Mouse (Mus musculus): ENCODE data around the gene Prps1l3. TPM values are rescaled to one million over a fixed set of nuclear protein-coding genes. Genes with fewer than 3 reads are reported as not detected.
"Not testable (repeated sequence)": the region's sequence is repeated elsewhere in the genome, so short reads cannot be mapped to it uniquely, and the experiment has no call there.

The Prps1l3 gene
- polyA plus RNA-seq, 1 experiment from 2014 or later: 37.0 TPM

DNA sequence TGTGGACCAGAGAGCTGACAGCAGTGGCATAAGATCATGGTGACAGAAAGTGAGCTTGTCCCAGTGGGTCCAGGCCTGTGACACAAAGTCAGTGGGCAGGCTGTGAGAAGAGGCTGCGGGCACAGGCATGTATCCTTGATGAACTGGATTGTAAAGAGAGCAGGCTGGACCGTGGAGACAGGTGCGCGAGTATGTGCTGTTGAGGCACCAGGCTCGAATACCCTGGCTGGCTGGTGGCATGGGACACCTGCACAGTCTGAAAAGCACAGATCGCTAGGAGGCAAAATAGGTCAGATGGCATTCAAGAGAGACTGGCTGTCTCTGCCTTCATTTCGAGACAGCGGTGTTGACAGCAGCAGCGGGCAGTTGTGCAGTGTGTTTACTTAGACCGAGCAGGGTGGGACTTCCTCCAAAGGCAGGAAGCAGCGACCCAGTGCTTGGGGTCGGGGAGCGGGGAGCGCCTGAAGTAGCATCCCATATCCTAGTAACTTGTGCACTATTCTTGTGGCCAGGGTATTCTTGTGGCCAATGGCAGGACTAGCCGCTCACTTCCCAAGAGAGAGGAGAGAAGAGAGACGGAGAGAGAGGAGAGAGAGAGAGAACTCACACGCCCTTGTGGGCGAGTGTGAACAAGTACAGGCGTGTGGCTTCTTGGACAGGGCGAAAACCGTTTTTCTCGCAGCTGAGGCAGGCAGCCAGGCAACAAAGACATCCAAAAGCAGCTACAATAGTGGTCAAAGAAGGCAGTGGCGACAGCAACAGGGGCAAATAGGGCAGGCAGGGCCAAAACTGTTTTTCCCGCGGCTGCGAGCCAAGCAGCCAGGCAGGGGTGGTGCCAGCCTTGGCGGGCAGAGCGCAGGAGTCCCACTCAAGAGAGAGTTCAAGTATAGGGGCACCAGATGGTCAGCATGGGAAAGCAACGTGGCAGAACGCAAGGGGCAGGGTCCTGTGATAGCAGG, 18.6 kb upstream of the Prps1l3 start:
- peak overlapping the region; percentile 75 for H3K9ac ChIP-seq (ENCODE audit: low read length)
- WGBS: 4% methylated on average over 30 of the region's 30 CpGs
- peak overlapping the region; percentile 66 to 76 for H3K27ac ChIP-seq (replicated peaks in 1 of 2; ENCODE audit: control insufficient read depth in 1 of 2, insufficient read depth in 1 of 2, low read depth in 2 of 2, low read length in 2 of 2)
- H3K27me3 ChIP-seq (ENCODE audit: control insufficient read depth, insufficient read depth, low read length): no peaks in the 10 kb centered on the region
- ATAC-seq (ENCODE audit: insufficient number of reproducible peaks, insufficient read depth, low FRiP score, low read depth): peak; percentile 75
- H3K4me2 ChIP-seq (ENCODE audit: low read length): peak overlapping the region; percentile 94
- no peaks in the 10 kb centered on the region; a peak in 1 of 4 replicates for H3K4me1 ChIP-seq (ENCODE audit: control insufficient read depth in 2 of 2, insufficient read depth in 2 of 2, low read length in 2 of 2)
- H3K9me3 ChIP-seq (ENCODE audit: control insufficient read depth, low read length): no peaks in the 10 kb centered on the region
- peak overlapping the region; percentile 60 to 68 for H3K4me3 ChIP-seq (ENCODE audit: control insufficient read depth in 1 of 2, insufficient read depth in 1 of 2, low read depth in 1 of 2, low read length in 2 of 2)
- no peaks in the 10 kb centered on the region for H3K36me3 ChIP-seq (ENCODE audit: control insufficient read depth, insufficient read depth, low read length)

DNA sequence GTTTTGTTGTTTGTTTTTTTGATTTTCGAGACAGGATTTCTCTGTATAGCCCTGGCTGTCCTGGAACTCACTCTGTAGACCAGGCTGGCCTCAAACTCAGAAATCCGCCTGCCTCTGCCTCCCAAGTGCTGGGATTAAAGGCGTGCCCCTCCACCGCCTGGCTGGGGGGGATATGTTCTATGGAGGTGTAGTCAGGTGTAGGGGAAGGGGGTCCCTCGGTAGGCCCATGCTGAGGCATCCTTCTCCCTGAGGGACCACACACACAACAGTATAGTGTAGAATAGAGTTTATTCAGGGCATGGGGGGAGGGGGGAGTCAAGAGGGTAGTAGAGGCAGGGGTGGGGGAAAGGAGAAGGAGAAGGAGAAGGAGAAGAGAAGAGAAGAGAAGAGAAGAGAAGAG, 17.7 kb upstream of the Prps1l3 start:
- H3K27ac ChIP-seq (replicated peaks in 1 of 2; ENCODE audit: control insufficient read depth in 1 of 2, insufficient read depth in 1 of 2, low read depth in 2 of 2, low read length in 2 of 2); H3K36me3 ChIP-seq (ENCODE audit: control insufficient read depth, insufficient read depth, low read length); ATAC-seq (ENCODE audit: insufficient number of reproducible peaks, insufficient read depth, low FRiP score, low read depth); H3K27me3 ChIP-seq (ENCODE audit: control insufficient read depth, insufficient read depth, low read length); H3K4me1 ChIP-seq (ENCODE audit: control insufficient read depth in 2 of 2, insufficient read depth in 2 of 2, low read length in 2 of 2); H3K4me3 ChIP-seq (ENCODE audit: control insufficient read depth in 1 of 2, insufficient read depth in 1 of 2, low read depth in 1 of 2, low read length in 2 of 2); H3K4me2 ChIP-seq (ENCODE audit: low read length); H3K9ac ChIP-seq (ENCODE audit: low read length); H3K9me3 ChIP-seq (ENCODE audit: control insufficient read depth, low read length): not testable (repeated sequence)
- WGBS: 71% methylated on average over 5 of the region's 5 CpGs

DNA sequence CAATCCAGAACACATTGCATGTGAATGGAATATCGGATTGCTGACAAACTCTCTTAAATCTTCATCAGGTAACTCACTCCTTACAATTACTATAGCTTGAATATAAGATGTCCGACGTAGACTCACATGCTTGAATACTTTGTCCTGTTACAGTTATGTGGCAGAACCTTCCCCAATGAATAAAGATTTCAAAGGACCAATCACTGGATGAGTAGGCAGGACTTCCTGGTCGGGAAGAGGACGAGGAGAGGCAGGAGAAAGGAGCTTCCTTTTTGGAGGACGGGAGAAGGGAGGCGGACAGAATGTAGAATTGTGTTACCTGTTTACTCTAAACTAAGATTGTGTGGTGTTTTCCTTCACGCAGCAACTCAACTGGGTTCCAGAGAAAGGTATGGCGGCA, 3.8 kb upstream of the Prps1l3 start:
- no peak overlapping the region for H3K4me2 ChIP-seq (ENCODE audit: low read length)
- H3K9me3 ChIP-seq (ENCODE audit: control insufficient read depth, low read length): no peaks in the 10 kb centered on the region
- H3K27me3 ChIP-seq (ENCODE audit: control insufficient read depth, insufficient read depth, low read length): no peaks in the 10 kb centered on the region
- H3K4me1 ChIP-seq (ENCODE audit: control insufficient read depth in 2 of 2, insufficient read depth in 2 of 2, low read length in 2 of 2): peaks cover 0 to 7% of the 10 kb centered on the region in 2 experiments; a peak in 2 of 4 replicates
- no peak for ATAC-seq (ENCODE audit: insufficient number of reproducible peaks, insufficient read depth, low FRiP score, low read depth)
- 78% methylated on average over 9 of the region's 9 CpGs for WGBS
- H3K36me3 ChIP-seq (ENCODE audit: control insufficient read depth, insufficient read depth, low read length): no peaks in the 10 kb centered on the region
- H3K4me3 ChIP-seq (ENCODE audit: control insufficient read depth in 1 of 2, insufficient read depth in 1 of 2, low read depth in 1 of 2, low read length in 2 of 2): no peak overlapping the region
- H3K27ac ChIP-seq (replicated peaks in 1 of 2; ENCODE audit: control insufficient read depth in 1 of 2, insufficient read depth in 1 of 2, low read depth in 2 of 2, low read length in 2 of 2): no peak overlapping the region
- H3K9ac ChIP-seq (ENCODE audit: low read length): no peak overlapping the region

DNA sequence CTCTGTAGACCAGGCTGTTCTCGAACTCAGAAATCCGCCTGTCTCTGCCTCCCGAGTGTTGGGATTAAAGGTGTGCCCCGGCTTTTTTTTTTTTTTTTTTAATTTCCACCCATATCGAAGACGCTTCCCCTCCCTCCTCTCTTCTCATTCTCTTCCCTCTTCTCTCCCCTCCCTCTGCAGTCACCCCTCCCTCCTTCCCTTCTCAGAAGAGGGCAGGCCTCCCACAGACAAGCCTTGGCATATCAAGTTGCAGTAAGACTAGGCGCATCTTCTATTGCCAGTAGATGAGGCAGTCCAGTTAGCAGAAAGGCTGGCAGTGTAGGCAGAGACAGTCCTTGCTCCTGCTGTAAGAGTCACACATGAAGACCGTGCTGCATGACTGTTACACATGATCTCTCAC, 2.4 kb upstream of the Prps1l3 start:
- Histone ChIP-seq H3K27me3 (ENCODE audit: control insufficient read depth, insufficient read depth, low read length) (no peaks in the 10 kb centered on the region), H3K4me3 (ENCODE audit: control insufficient read depth in 1 of 2, insufficient read depth in 1 of 2, low read depth in 1 of 2, low read length in 2 of 2) (no peak overlapping the region), H3K9me3 (ENCODE audit: control insufficient read depth, low read length) (no peaks in the 10 kb centered on the region), H3K4me2 (ENCODE audit: low read length) (no peak overlapping the region), H3K9ac (ENCODE audit: low read length) (no peak overlapping the region), H3K27ac (replicated peaks in 1 of 2; ENCODE audit: control insufficient read depth in 1 of 2, insufficient read depth in 1 of 2, low read depth in 2 of 2, low read length in 2 of 2) (no peak overlapping the region), H3K4me1 (ENCODE audit: control insufficient read depth in 2 of 2, insufficient read depth in 2 of 2, low read length in 2 of 2) (peaks cover 0 to 9% of the 10 kb centered on the region in 2 experiments; a peak in 2 of 4 replicates), H3K36me3 (ENCODE audit: control insufficient read depth, insufficient read depth, low read length) (no peaks in the 10 kb centered on the region)
- ATAC-seq (ENCODE audit: insufficient number of reproducible peaks, insufficient read depth, low FRiP score, low read depth): no peak
- 68% methylated on average over 7 of the region's 8 CpGs for WGBS

DNA sequence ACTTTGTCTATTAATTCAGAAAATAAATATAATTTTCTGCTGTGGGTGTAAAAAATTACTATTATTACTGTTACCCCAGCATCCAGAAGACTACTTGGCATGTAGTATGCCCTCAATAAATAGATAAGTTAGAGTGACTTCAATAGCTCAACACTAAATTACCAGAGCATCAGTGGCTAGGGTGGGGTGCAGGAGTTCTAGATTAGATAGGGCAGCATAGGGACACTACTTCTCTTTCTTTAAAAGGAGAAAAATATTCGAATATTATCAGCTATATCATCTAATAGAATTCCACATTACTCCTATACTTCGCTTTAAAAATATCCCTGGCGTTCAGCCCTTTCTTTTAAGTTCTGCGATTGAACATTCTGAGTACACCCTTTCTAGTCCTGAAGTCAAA, 509 bp upstream of the Prps1l3 start:
- peak overlapping the region; percentile 91 for H3K9ac ChIP-seq (ENCODE audit: low read length)
- peaks cover 0 to 9% of the 10 kb centered on the region in 2 experiments; a peak in 2 of 4 replicates for H3K4me1 ChIP-seq (ENCODE audit: control insufficient read depth in 2 of 2, insufficient read depth in 2 of 2, low read length in 2 of 2)
- H3K36me3 ChIP-seq (ENCODE audit: control insufficient read depth, insufficient read depth, low read length): no peaks in the 10 kb centered on the region
- H3K9me3 ChIP-seq (ENCODE audit: control insufficient read depth, low read length): no peaks in the 10 kb centered on the region
- H3K27me3 ChIP-seq (ENCODE audit: control insufficient read depth, insufficient read depth, low read length): no peaks in the 10 kb centered on the region
- peak overlapping the region; percentile 69 for H3K4me2 ChIP-seq (ENCODE audit: low read length)
- peak overlapping the region; percentile 92 to 93 for H3K27ac ChIP-seq (replicated peaks in 1 of 2; ENCODE audit: control insufficient read depth in 1 of 2, insufficient read depth in 1 of 2, low read depth in 2 of 2, low read length in 2 of 2)
- 27% methylated on average over 4 of the region's 4 CpGs for WGBS
- H3K4me3 ChIP-seq (ENCODE audit: control insufficient read depth in 1 of 2, insufficient read depth in 1 of 2, low read depth in 1 of 2, low read length in 2 of 2): peak overlapping the region; percentile 59 to 82
- ATAC-seq (ENCODE audit: insufficient number of reproducible peaks, insufficient read depth, low FRiP score, low read depth): no peak

DNA sequence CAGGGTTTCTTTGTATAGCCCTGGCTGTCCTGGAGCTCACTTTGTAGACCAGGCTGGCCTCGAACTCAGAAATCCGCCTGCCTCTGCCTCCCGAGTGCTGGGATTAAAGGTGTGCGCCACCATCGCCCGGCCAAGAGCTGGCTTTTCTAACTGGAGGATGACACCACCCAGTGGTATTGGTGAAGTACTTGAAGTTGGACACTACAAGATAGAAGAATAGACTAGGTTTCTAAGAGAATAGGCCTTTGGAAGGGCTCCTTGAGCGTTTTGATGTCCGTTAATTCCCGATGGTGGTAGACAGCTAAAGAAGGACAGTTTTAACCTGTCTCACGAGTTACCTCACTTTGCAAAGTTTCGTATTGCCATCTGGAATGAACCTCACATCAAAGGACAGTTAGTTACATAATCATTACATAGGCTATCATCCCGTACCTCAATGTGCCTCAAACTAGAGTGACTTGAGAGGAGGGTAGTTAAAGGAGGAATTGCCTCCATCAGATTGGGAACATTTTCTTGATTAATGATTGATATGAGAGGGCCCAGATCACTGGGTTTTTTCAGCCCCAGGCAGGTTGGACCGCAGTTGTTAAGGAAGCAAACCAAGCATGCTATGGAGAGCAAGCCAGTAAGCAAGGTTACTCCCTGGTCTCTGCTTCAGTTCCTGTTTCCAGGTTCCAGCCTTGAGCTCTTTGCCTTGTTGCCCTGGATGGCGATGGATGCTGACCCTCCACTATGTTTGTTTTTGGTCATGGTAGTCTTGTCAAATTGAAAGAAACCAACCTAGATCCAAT, 1.1 kb downstream of the Prps1l3 start:
- Histone ChIP-seq H3K9me3 (ENCODE audit: control insufficient read depth, low read length) (no peaks in the 10 kb centered on the region), H3K4me1 (ENCODE audit: control insufficient read depth in 2 of 2, insufficient read depth in 2 of 2, low read length in 2 of 2) (peaks cover 0 to 9% of the 10 kb centered on the region in 2 experiments; a peak in 2 of 4 replicates), H3K9ac (ENCODE audit: low read length) (peak overlapping the region; percentile 91), H3K4me2 (ENCODE audit: low read length) (peak overlapping the region; percentile 69), H3K27ac (replicated peaks in 1 of 2; ENCODE audit: control insufficient read depth in 1 of 2, insufficient read depth in 1 of 2, low read depth in 2 of 2, low read length in 2 of 2) (peak overlapping the region in 1 of 2 experiments; percentile 92; a peak in 1 of 4 replicates), H3K4me3 (ENCODE audit: control insufficient read depth in 1 of 2, insufficient read depth in 1 of 2, low read depth in 1 of 2, low read length in 2 of 2) (peak overlapping the region; percentile 59 to 82), H3K36me3 (ENCODE audit: control insufficient read depth, insufficient read depth, low read length) (peaks cover 4% of the 10 kb centered on the region; the same call in 1 of the 2 replicates), H3K27me3 (ENCODE audit: control insufficient read depth, insufficient read depth, low read length) (no peaks in the 10 kb centered on the region)
- ATAC-seq (ENCODE audit: insufficient number of reproducible peaks, insufficient read depth, low FRiP score, low read depth): no peak
- WGBS: 56% methylated on average over 14 of the region's 14 CpGs

DNA sequence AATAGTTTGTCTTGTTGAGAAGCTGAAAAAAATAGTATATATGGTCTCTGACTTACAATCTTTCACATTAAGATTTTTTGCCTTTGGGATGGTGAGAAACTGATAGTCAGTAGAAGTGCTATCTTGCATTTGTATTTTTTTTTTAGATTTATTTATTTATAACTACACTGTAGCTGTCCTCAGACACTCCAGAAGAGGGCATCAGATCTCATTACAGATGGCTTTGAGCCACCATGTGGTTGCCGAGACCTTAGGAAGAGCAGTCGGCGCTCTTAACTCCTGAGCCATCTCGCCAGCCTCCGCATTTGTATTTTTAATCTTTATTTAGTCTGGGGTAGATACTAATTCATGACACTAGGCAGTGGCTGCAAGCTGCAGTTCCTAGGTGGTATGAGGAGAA, 3.2 kb downstream of the Prps1l3 start:
- H3K9me3 ChIP-seq (ENCODE audit: control insufficient read depth, low read length): no peaks in the 10 kb centered on the region
- no peak overlapping the region for H3K4me2 ChIP-seq (ENCODE audit: low read length)
- peaks cover 0 to 9% of the 10 kb centered on the region in 2 experiments; a peak in 2 of 4 replicates for H3K4me1 ChIP-seq (ENCODE audit: control insufficient read depth in 2 of 2, insufficient read depth in 2 of 2, low read length in 2 of 2)
- H3K27ac ChIP-seq (replicated peaks in 1 of 2; ENCODE audit: control insufficient read depth in 1 of 2, insufficient read depth in 1 of 2, low read depth in 2 of 2, low read length in 2 of 2): no peak overlapping the region
- no peak for ATAC-seq (ENCODE audit: insufficient number of reproducible peaks, insufficient read depth, low FRiP score, low read depth)
- peaks cover 7% of the 10 kb centered on the region for H3K36me3 ChIP-seq (ENCODE audit: control insufficient read depth, insufficient read depth, low read length)
- 79% methylated on average over 5 of the region's 5 CpGs for WGBS
- no peaks in the 10 kb centered on the region for H3K27me3 ChIP-seq (ENCODE audit: control insufficient read depth, insufficient read depth, low read length)
- H3K4me3 ChIP-seq (ENCODE audit: control insufficient read depth in 1 of 2, insufficient read depth in 1 of 2, low read depth in 1 of 2, low read length in 2 of 2): no peak overlapping the region
- no peak overlapping the region for H3K9ac ChIP-seq (ENCODE audit: low read length)
